Mouse (Mus musculus) brain, embryonic 14.5 days (tissue): ENCODE measurements at regions not wholly inside any gene's neighbourhood (a gene's known extent, or its start where the extent isn't known, plus 50 kb on each side); places are given as distances from the start of the nearest gene placed in this dataset.

Source experiments
- CTCF ChIP-seq: fragments of 200-500 bp; IDR thresholded peaks from 2 replicates; pipeline ENCODE4 v1.5.1; 2012; ENCODE audit warnings: inconsistent platforms, mild to moderate bottlenecking, moderate library complexity, borderline replicate concordance; ENCODE audit not compliant: insufficient read depth, insufficient read length; ENCODE audit errors: extremely low read depth
- POLR2A ChIP-seq: fragments of 200-500 bp; IDR thresholded peaks from 2 replicates; pipeline ENCODE4 v1.6.1; 2012; ENCODE audit warnings: mild to moderate bottlenecking, inconsistent platforms, borderline replicate concordance; ENCODE audit not compliant: poor library complexity, insufficient read depth, insufficient read length, severe bottlenecking; ENCODE audit errors: extremely low read depth

- TF ChIP-seq CTCF (no peak), POLR2A (no peak)
These were observed 772.4 kb upstream of the Cobl start for GRCm38 (mm10) chr11:13237198-13237597.
